Mouse (Mus musculus) embryonic stem cell, embryonic (primary cell): ENCODE results near the gene Lrrc71.

Source experiments
- CTCF ChIA-PET, 4 experiments: fragments of 300-600 bp in 2 of 4; fragments of 350-600 bp in 2 of 4; sonication (Branson Sonifier 250); formaldehyde crosslinking; loops; one replicate each; lab custom pipeline; 2022; ENCODE audit warnings: inconsistent platforms in 2 of 4; lab: Charles Lee
- POLR2A ChIA-PET, 4 experiments: fragments of 300-600 bp in 2 of 4; fragments of 350-600 bp in 2 of 4; sonication (Branson Sonifier 250); formaldehyde crosslinking; loops; one replicate each; lab custom pipeline; 2022; ENCODE audit warnings: antibody characterized with exemption in 4 of 4, inconsistent platforms in 1 of 4; lab: Charles Lee

Lrrc71 gene

GRCm38 (mm10) chr3:87749036-87749435 lies 611 bp upstream of the Lrrc71 start:
- ChIA-PET POLR2A (interaction anchor here (0.6 to 1.7 kb wide), 14 partner anchors 10 to 223 kb away, joined by 3 to 5 read pairs (median 3); partner anchors contain the start of genes Prcc (in 2 of the 4) and Etv3 (in 1 of the 4)), CTCF (interaction anchor here (0.5 to 2.0 kb wide), 72 partner anchors 9 to 1420 kb away, joined by 3 to 29 read pairs (median 4); partner anchors contain the start of genes Ntrk1 (in 3 of the 4), Arhgef11 (in 1 of the 4), Bcan (in 1 of the 4) and Nes (in 1 of the 4))

- CTCF ChIA-PET: interaction anchor here (1.1 to 3.8 kb wide), 6 partner anchors 11 to 215 kb away, joined by 3 to 23 read pairs (median 4); no protein-coding TSS in a partner anchor
- POLR2A ChIA-PET: interaction anchor here in 1 of 4 experiments (1.3 kb wide), 1 partner anchor 11 kb away, joined by 3 read pairs; no protein-coding TSS in a partner anchor
Observed at GRCm38 (mm10) chr3:87745036-87745659, 3.3 kb downstream of the Lrrc71 start.

GRCm38 (mm10) chr3:87743927-87744326 lies 4.5 kb downstream of the Lrrc71 start:
- POLR2A ChIA-PET: no interaction called here

GRCm38 (mm10) chr3:87742735-87743134 lies 5.7 kb downstream of the Lrrc71 start:
- POLR2A ChIA-PET: no interaction called here
- CTCF ChIA-PET: interaction anchor here (0.6 to 3.8 kb wide), 6 partner anchors 13 to 26 kb away, joined by 3 to 23 read pairs (median 6); no protein-coding TSS in a partner anchor

More at GRCm38 (mm10) chr3:87743927-87744326, 4.5 kb downstream of the Lrrc71 start:
- CTCF ChIA-PET: interaction anchor here in 3 of 4 experiments (0.6 to 3.8 kb wide), 7 partner anchors 11 to 511 kb away, joined by 3 to 23 read pairs (median 3); no protein-coding TSS in a partner anchor

- ChIA-PET POLR2A (no interaction called here), CTCF (interaction anchor here (1.4 to 3.8 kb wide), 5 partner anchors 14 to 27 kb away, joined by 5 to 23 read pairs (median 6); no protein-coding TSS in a partner anchor)
Observed at GRCm38 (mm10) chr3:87742013-87742412, 6.4 kb downstream of the Lrrc71 start.

GRCm38 (mm10) chr3:87738906-87739305 lies 9.5 kb downstream of the Lrrc71 start:
- CTCF ChIA-PET: interaction anchor here in 3 of 4 experiments (0.6 to 1.7 kb wide), 4 partner anchors 10 to 631 kb away, joined by 3 to 5 read pairs (median 3); partner anchors contain the start of gene Lrrc71 (in 1 of the 3)
- POLR2A ChIA-PET: no interaction called here

- POLR2A ChIA-PET: interaction anchor here in 1 of 4 experiments (1.1 kb wide), 1 partner anchor 8 kb away, joined by 6 read pairs; no protein-coding TSS in a partner anchor
Observed at GRCm38 (mm10) chr3:87735335-87735734, 13.1 kb downstream of the Lrrc71 start.

GRCm38 (mm10) chr3:87733984-87734761 lies 14.3 kb downstream of the Lrrc71 start:
- ChIA-PET POLR2A (interaction anchor here in 2 of 4 experiments (0.6 to 1.5 kb wide), 2 partner anchors 15 to 683 kb away, joined by 3 read pairs; no protein-coding TSS in a partner anchor), CTCF (interaction anchor here in 2 of 4 experiments (0.8 to 2.0 kb wide), 3 partner anchors 21 to 36 kb away, joined by 3 to 5 read pairs (median 3); no protein-coding TSS in a partner anchor)

More at GRCm38 (mm10) chr3:87735335-87735734, 13.1 kb downstream of the Lrrc71 start:
- CTCF ChIA-PET: interaction anchor here in 2 of 4 experiments (0.9 to 2.2 kb wide), 4 partner anchors 14 to 26 kb away, joined by 3 to 8 read pairs (median 4); partner anchors contain the start of gene Lrrc71 (in 2 of the 2)

GRCm38 (mm10) chr3:87733098-87733497 lies 15.3 kb downstream of the Lrrc71 start:
- POLR2A ChIA-PET: interaction anchor here in 1 of 4 experiments (1.5 kb wide), 1 partner anchor 16 kb away, joined by 3 read pairs; no protein-coding TSS in a partner anchor

GRCm38 (mm10) chr3:87728696-87729095 lies 19.7 kb downstream of the Lrrc71 start:
- CTCF ChIA-PET: interaction anchor here in 1 of 4 experiments (1.1 kb wide), 1 partner anchor 27 kb away, joined by 3 read pairs; no protein-coding TSS in a partner anchor
- POLR2A ChIA-PET: interaction anchor here in 1 of 4 experiments (0.7 to 0.9 kb wide), 2 partner anchors 11 to 48 kb away, joined by 3 read pairs; no protein-coding TSS in a partner anchor

More at GRCm38 (mm10) chr3:87733098-87733497, 15.3 kb downstream of the Lrrc71 start:
- CTCF ChIA-PET: interaction anchor here in 3 of 4 experiments (0.6 to 2.0 kb wide), 5 partner anchors 11 to 408 kb away, joined by 3 to 6 read pairs (median 3); no protein-coding TSS in a partner anchor

- ChIA-PET POLR2A (no interaction called here), CTCF (interaction anchor here in 1 of 4 experiments (0.8 kb wide), 1 partner anchor 30 kb away, joined by 3 read pairs; no protein-coding TSS in a partner anchor)
Observed at GRCm38 (mm10) chr3:87726191-87726590, 22.2 kb downstream of the Lrrc71 start.

- CTCF ChIA-PET: no interaction called here
- POLR2A ChIA-PET: no interaction called here
Observed at GRCm38 (mm10) chr3:87725396-87726160, 22.8 kb downstream of the Lrrc71 start.

GRCm38 (mm10) chr3:87724556-87724955 lies 23.9 kb downstream of the Lrrc71 start:
- POLR2A ChIA-PET: no interaction called here
- CTCF ChIA-PET: interaction anchor here in 1 of 4 experiments (0.5 kb wide), 1 partner anchor 101 kb away, joined by 3 read pairs; no protein-coding TSS in a partner anchor

- CTCF ChIA-PET: no interaction called here
- POLR2A ChIA-PET: no interaction called here
Observed at GRCm38 (mm10) chr3:87718525-87718924, 29.9 kb downstream of the Lrrc71 start.
